In genomic region chr7:70514666-70515065, GRCm38 (mm10) we compare ENCODE assay signal across 9 mouse cellular contexts.
DNase-seq lines count a peak whose midpoint lies in the region; ATAC-seq and TF ChIP-seq lines count a peak whose summit lies in the region.
"Had no signal": no experiment of that assay in that cellular context is flagged by ENCODE, and none has a peak within 500 bp of the region (broad histone marks: within the 10 kb centered on the region; RNA-seq: fewer than 3 reads in every experiment).

No protein-coding gene starts in this region.

- no peak overlapping the region for H3K9ac ChIP-seq in limb, embryonic 14.5 days (ENCODE audit: low read depth, low read length, severe bottlenecking)
- H3K9ac ChIP-seq: liver, postnatal 0 days had no signal

- H3K27ac ChIP-seq in limb, embryonic 14.5 days (replicated peaks; ENCODE audit: low read depth, low read length): no peak overlapping the region

- H3K9me3 ChIP-seq in limb, embryonic 14.5 days (ENCODE audit: control insufficient read depth, low read length): no peaks in the 10 kb centered on the region

- WGBS in limb, embryonic 14.5 days: 2% methylated on average over 6 of the region's 6 CpGs

- DNase-seq in adrenal gland, adult 2 months: peak; percentile 15
- DNase-seq in adrenal gland, adult 18-20 months (ENCODE audit: low spot score in 2 of 2): no peak
- peak; percentile 71 for DNase-seq in urinary bladder, postnatal 14 days (ENCODE audit: low spot score)
- no peak for DNase-seq in urinary bladder, postnatal 10 days (ENCODE audit: low spot score)
- peak; percentile 66 for DNase-seq in limb, embryonic 14.5 days (ENCODE audit: low spot score)
- no peak for DNase-seq in MN1 (ENCODE audit: low spot score)
- DNase-seq in layer of hippocampus, postnatal 36 days: no peak
- no peak for DNase-seq in frontal cortex, postnatal 25 days (ENCODE audit: low spot score in 2 of 2)
- DNase-seq: liver, postnatal 0 days had no signal

- H3K4me2 ChIP-seq in limb, embryonic 14.5 days (replicated peaks; ENCODE audit: low read depth, low read length, severe bottlenecking): peak overlapping the region; percentile 3; the same call in 1 of the 2 replicates

- H3K36me3 ChIP-seq in limb, embryonic 14.5 days (ENCODE audit: control insufficient read depth, insufficient read depth, low read length): no peaks in the 10 kb centered on the region

- H3K27me3 ChIP-seq in limb, embryonic 14.5 days (ENCODE audit: control insufficient read depth, insufficient read depth, low read length): no peaks in the 10 kb centered on the region

- TF ChIP-seq POLR2A in limb, embryonic 14.5 days (IDR thresholded peaks at IDR 0.05; ENCODE audit: borderline replicate concordance, extremely low read depth, insufficient read depth, insufficient read length): no peak

- peak; percentile 53 for ATAC-seq in limb, embryonic 14.5 days (ENCODE audit: low FRiP score, low read depth)
- ATAC-seq: liver, postnatal 0 days had no signal

- peaks cover 20% of the 10 kb centered on the region for H3K4me1 ChIP-seq in limb, embryonic 14.5 days (ENCODE audit: control insufficient read depth, insufficient read depth, low read length)

- H3K4me3 ChIP-seq in limb, embryonic 14.5 days (replicated peaks; ENCODE audit: low read length): no peak overlapping the region

Comparison
In these comparisons a context has a peak if more than half of its experiments do, and no peak if none do; other contexts are left out.
1. DNase-seq: peak in adrenal gland, adult 2 months (single experiment), urinary bladder, postnatal 14 days (single experiment) and limb, embryonic 14.5 days (single experiment); none in adrenal gland, adult 18-20 months (0 of 2), urinary bladder, postnatal 10 days (single experiment), MN1 (single experiment), layer of hippocampus, postnatal 36 days (0 of 2) and frontal cortex, postnatal 25 days (0 of 2).